Mouse (Mus musculus) liver, embryonic 13.5 days (tissue): ENCODE measurements around the gene Nup210. TPM values are rescaled to one million over a fixed set of nuclear protein-coding genes. Genes with fewer than 3 reads are reported as not detected.

ENCODE experiments used
- ATAC-seq: fragments of 200-750 bp; cut with Nextera tagmentation; 2 replicates; pipeline ENCODE4 v1.8.0; 2017; ENCODE audit warnings: low read depth, mild to moderate bottlenecking, moderate number of reproducible peaks, moderate library complexity
- DNase-seq: peaks from one replicate; pipeline ENCODE4 v3.0.0; 2022
- H3K27ac ChIP-seq: fragments of 300-500 bp; sonication (generic); 2 replicates; pipeline ENCODE4 v1.5.1; 2015; ENCODE audit warnings: moderate library complexity, mild to moderate bottlenecking, inconsistent platforms
- H3K27me3 ChIP-seq: fragments of 300-500 bp; sonication (generic); 2 replicates; pipeline ENCODE4 v1.6.1; 2015; ENCODE audit warnings: mild to moderate bottlenecking, inconsistent platforms
- H3K36me3 ChIP-seq: fragments of 300-500 bp; sonication (generic); 2 replicates; pipeline ENCODE4 v1.6.1; 2015; ENCODE audit warnings: mild to moderate bottlenecking, inconsistent platforms
- H3K4me1 ChIP-seq: fragments of 300-500 bp; sonication (generic); replicated peaks from 2 replicates; pipeline ENCODE4 v1.6.1; 2015; ENCODE audit warnings: inconsistent platforms
- H3K4me2 ChIP-seq: fragments of 300-500 bp; sonication (generic); 2 replicates; pipeline ENCODE4 v1.6.1; 2015; ENCODE audit warnings: inconsistent platforms, mild to moderate bottlenecking, moderate library complexity
- H3K4me3 ChIP-seq: fragments of 300-500 bp; sonication (generic); replicated peaks from 2 replicates; pipeline ENCODE4 v1.5.1; 2015; ENCODE audit warnings: mild to moderate bottlenecking, inconsistent platforms
- H3K9ac ChIP-seq: fragments of 300-500 bp; sonication (generic); 2 replicates; pipeline ENCODE4 v1.6.1; 2015; ENCODE audit warnings: mild to moderate bottlenecking, inconsistent platforms
- H3K9me3 ChIP-seq: fragments of 300-500 bp; sonication (generic); replicated peaks from 2 replicates; pipeline ENCODE4 v1.6.1; 2016; ENCODE audit warnings: inconsistent platforms
- WGBS: fragments of 180-500 bp; shearing (Covaris S2); methylation state at CpG from one replicate; pipeline ENCODE4 v1.1.7; 2015; ENCODE audit not compliant: insufficient replicate concordance; 5-methylcytosine and 5-hydroxymethylcytosine counted together
- polyA plus RNA-seq: library from polyadenylated mRNA; unstranded; fragments of >200 nt; fragmentation: Nextera tagmentation; extraction: Ambion mirVana; gene quantifications from 2 replicates; pipeline ENCODE4 v1.2.1, GENCODE M21; 2015

Nup210 gene
- polyA plus RNA-seq, 1 experiment from 2014 or later: 28.5 TPM

DNA sequence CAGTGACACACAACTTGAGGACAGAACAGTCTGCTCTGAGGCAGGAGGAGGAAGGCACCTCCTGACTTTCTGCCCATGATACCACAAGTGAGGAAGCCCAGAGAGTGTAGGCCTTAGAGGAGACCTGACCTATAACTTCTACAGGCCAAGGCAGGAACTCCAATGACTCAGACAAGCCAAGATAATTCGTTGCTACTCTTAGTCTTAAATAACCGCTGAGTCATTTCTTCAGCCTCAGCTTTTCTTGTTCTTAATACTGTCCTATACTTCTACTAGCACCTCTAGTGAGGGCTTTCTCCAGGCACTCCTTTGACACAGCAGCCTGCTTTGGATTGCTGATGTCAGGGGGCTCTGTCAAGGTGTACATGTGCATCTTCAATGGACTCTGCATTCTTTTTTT, 55.3 kb downstream of the Nup210 start:
- Histone ChIP-seq H3K9ac (no peak overlapping the region), H3K4me2 (no peak overlapping the region), H3K4me3 (no peak overlapping the region), H3K4me1 (no peaks in the 10 kb centered on the region), H3K36me3 (peaks cover 98% of the 10 kb centered on the region), H3K27ac (no peak overlapping the region), H3K9me3 (no peaks in the 10 kb centered on the region), H3K27me3 (no peaks in the 10 kb centered on the region)
- no peak for ATAC-seq
- no peak for DNase-seq
- WGBS: 58% methylated on average over 2 of the region's 2 CpGs

GRCm38 (mm10) chr6:91059711-91060110, 56.9 kb downstream of the Nup210 start:
- ATAC-seq: peak; percentile 44; the same call in 1 of the 2 replicates
- no peaks in the 10 kb centered on the region for H3K4me1 ChIP-seq
- H3K4me2 ChIP-seq: no peak overlapping the region
- peaks cover 98% of the 10 kb centered on the region for H3K36me3 ChIP-seq
- no peaks in the 10 kb centered on the region for H3K9me3 ChIP-seq
- H3K9ac ChIP-seq: no peak overlapping the region
- no peak overlapping the region for H3K27ac ChIP-seq
- H3K27me3 ChIP-seq: no peaks in the 10 kb centered on the region
- peak; percentile 14 for DNase-seq
- 57% methylated on average over 2 of the region's 2 CpGs for WGBS
- H3K4me3 ChIP-seq: no peak overlapping the region

GRCm38 (mm10) chr6:91057989-91058388, 58.6 kb downstream of the Nup210 start:
- H3K4me1 ChIP-seq: no peaks in the 10 kb centered on the region
- DNase-seq: no peak
- peaks cover 98% of the 10 kb centered on the region for H3K36me3 ChIP-seq
- H3K9ac ChIP-seq: no peak overlapping the region
- 85% methylated on average over 2 of the region's 2 CpGs for WGBS
- ATAC-seq: no peak
- H3K27me3 ChIP-seq: no peaks in the 10 kb centered on the region
- H3K4me2 ChIP-seq: no peak overlapping the region
- H3K9me3 ChIP-seq: no peaks in the 10 kb centered on the region
- H3K27ac ChIP-seq: no peak overlapping the region
- no peak overlapping the region for H3K4me3 ChIP-seq

GRCm38 (mm10) chr6:91056348-91056747, 60.3 kb downstream of the Nup210 start:
- no peak overlapping the region for H3K4me2 ChIP-seq
- no peak overlapping the region for H3K9ac ChIP-seq
- peaks cover 100% of the 10 kb centered on the region for H3K36me3 ChIP-seq
- H3K4me1 ChIP-seq: no peaks in the 10 kb centered on the region
- DNase-seq (no peak), ATAC-seq (no peak)
- H3K4me3 ChIP-seq: no peak overlapping the region
- H3K27ac ChIP-seq: no peak overlapping the region
- no peaks in the 10 kb centered on the region for H3K27me3 ChIP-seq
- no peaks in the 10 kb centered on the region for H3K9me3 ChIP-seq

GRCm38 (mm10) chr6:91052572-91052971, 64.1 kb downstream of the Nup210 start:
- DNase-seq (no peak), ATAC-seq (no peak)
- Histone ChIP-seq H3K9ac (no peak overlapping the region), H3K4me2 (no peak overlapping the region), H3K4me1 (no peaks in the 10 kb centered on the region), H3K27ac (no peak overlapping the region), H3K9me3 (no peaks in the 10 kb centered on the region), H3K27me3 (no peaks in the 10 kb centered on the region), H3K4me3 (no peak overlapping the region), H3K36me3 (peaks cover 96% of the 10 kb centered on the region)
- 86% methylated on average over 4 of the region's 4 CpGs for WGBS

DNA sequence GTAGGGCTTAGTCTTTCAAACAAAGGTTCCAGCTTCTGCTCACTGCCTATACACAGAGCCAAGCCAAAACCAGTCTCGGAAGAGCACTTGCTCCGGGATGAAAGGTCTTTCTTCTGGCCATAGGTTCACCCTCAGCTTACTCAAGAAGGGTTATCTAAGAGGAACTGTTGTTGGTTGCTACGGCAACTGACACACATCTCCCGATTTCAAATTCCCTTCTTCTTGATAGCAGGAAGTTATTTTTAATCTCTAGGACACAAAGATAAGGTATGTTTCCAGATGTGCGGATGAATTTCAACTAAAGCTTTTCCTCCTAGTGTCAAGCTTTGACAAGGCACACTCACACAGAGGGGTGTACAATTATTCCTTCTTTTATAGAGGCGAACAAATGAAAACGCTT, 68.6 kb downstream of the Nup210 start:
- peaks cover 96% of the 10 kb centered on the region for H3K36me3 ChIP-seq
- ATAC-seq: no peak
- no peak for DNase-seq

DNA sequence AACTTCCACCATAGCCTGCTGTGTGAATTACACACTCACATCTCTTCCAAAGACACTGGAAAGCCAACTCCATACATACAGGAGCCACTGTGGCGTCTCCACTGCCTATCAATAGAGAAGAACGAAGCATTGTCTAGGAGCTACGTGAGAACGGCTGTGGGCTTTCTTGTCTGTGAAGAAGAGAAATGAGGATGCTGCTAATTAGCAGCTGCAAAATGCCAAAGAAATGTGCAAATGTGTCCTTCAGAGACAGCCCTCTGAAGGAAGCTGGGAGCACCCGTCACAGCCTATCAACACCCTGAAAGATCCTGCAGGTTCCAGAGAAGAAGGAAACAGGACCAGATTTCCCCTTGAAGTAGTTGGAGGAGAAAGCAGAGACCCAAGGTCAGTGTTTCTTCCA, 69.2 kb downstream of the Nup210 start:
- Histone ChIP-seq H3K4me2 (no peak overlapping the region), H3K36me3 (peaks cover 96% of the 10 kb centered on the region), H3K4me1 (no peaks in the 10 kb centered on the region), H3K9ac (no peak overlapping the region), H3K27ac (no peak overlapping the region), H3K4me3 (no peak overlapping the region), H3K27me3 (no peaks in the 10 kb centered on the region), H3K9me3 (no peaks in the 10 kb centered on the region)
- DNase-seq (no peak), ATAC-seq (no peak)
- WGBS: 91% methylated on average over 5 of the region's 5 CpGs

More for the DNA sequence above, 68.6 kb downstream of the Nup210 start:
- no peaks in the 10 kb centered on the region for H3K4me1 ChIP-seq
- H3K9me3 ChIP-seq: no peaks in the 10 kb centered on the region
- H3K27me3 ChIP-seq: no peaks in the 10 kb centered on the region
- 62% methylated on average over 7 of the region's 7 CpGs for WGBS
- H3K4me2 ChIP-seq: no peak overlapping the region
- no peak overlapping the region for H3K4me3 ChIP-seq
- no peak overlapping the region for H3K9ac ChIP-seq
- H3K27ac ChIP-seq: no peak overlapping the region

- no peak overlapping the region for H3K27ac ChIP-seq
- DNase-seq (no peak), ATAC-seq (no peak)
- no peaks in the 10 kb centered on the region for H3K4me1 ChIP-seq
- no peak overlapping the region for H3K4me3 ChIP-seq
- H3K4me2 ChIP-seq: no peak overlapping the region
- no peaks in the 10 kb centered on the region for H3K27me3 ChIP-seq
- H3K9ac ChIP-seq: no peak overlapping the region
- peaks cover 97% of the 10 kb centered on the region for H3K36me3 ChIP-seq
- 88% methylated on average over 5 of the region's 5 CpGs for whole genome bisulfite sequencing
- no peaks in the 10 kb centered on the region for H3K9me3 ChIP-seq
Measured at GRCm38 (mm10) chr6:91046184-91046583, 70.4 kb downstream of the Nup210 start.

DNA sequence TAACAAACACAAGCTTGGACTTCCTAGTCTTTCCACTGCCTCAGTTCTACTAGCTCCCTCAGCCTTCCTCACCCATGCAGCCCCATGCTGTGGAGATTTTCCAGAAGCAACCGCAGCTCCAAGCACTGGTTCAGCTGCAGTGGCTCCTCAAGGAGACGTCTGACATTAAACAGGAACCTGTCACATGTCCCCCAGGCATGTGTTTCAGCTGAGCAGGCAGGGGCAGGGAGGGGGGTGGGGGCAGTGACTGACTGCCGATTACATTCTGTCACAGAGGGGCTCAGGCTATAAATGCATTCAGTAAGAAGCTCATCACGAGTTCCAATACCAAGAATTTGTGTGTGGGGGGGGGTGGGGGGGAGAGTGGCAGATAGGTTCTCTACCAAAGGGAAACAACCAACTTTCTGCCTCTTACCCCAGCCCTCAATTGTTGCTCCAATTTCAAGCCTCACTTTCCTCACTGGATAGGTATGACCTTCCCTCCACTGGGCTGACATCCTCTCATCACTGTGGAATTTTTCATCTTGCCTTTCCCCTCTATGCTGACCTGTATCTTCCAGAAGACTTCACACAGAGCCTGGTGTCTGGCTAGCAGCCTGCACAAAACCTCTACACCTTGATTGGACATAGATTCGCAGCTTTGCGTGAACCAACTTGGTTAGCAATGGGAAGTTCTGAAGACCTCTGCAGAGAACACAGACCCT, 71.8 kb downstream of the Nup210 start:
- Histone ChIP-seq H3K4me3 (no peak overlapping the region), H3K9ac (no peak overlapping the region)
- no peak for ATAC-seq

GRCm38 (mm10) chr6:91041287-91041686, 75.3 kb downstream of the Nup210 start:
- Histone ChIP-seq H3K36me3 (peaks cover 100% of the 10 kb centered on the region), H3K9ac (no peak overlapping the region), H3K27ac (no peak overlapping the region), H3K27me3 (no peaks in the 10 kb centered on the region), H3K4me3 (no peak overlapping the region), H3K4me2 (no peak overlapping the region), H3K9me3 (no peaks in the 10 kb centered on the region), H3K4me1 (no peaks in the 10 kb centered on the region)
- 82% methylated on average over 5 of the region's 5 CpGs for WGBS
- ATAC-seq: no peak
- DNase-seq: no peak

More for the DNA sequence above, 71.8 kb downstream of the Nup210 start:
- H3K4me2 ChIP-seq: no peak overlapping the region
- no peaks in the 10 kb centered on the region for H3K4me1 ChIP-seq
- H3K27ac ChIP-seq: no peak overlapping the region
- no peak for DNase-seq
- H3K27me3 ChIP-seq: no peaks in the 10 kb centered on the region
- 69% methylated on average over 6 of the region's 6 CpGs for WGBS
- no peaks in the 10 kb centered on the region for H3K9me3 ChIP-seq
- H3K36me3 ChIP-seq: peaks cover 100% of the 10 kb centered on the region

DNA sequence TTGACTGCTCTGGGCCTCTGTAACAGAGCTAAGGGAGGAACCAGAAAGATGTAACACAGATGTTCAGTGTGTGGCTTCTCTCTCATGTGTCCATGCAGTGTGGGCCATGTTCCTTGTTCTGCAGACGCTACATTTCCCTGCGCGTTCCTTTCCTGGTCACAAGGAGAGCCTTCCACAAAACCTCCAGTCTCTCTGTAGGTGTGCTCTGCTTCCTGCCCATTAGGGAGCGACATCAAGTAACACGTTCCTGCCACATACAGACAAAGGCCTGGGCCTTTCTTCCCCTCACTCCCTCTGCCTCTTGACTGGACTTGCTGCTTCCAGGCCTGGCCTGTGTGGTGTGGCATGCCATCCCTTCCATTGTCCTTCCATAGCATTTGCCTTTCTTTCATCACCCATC, 88.4 kb downstream of the Nup210 start:
- H3K36me3 ChIP-seq: peaks cover 98% of the 10 kb centered on the region
- H3K9me3 ChIP-seq: no peaks in the 10 kb centered on the region
- no peak overlapping the region for H3K27ac ChIP-seq
- ATAC-seq: no peak
- no peaks in the 10 kb centered on the region for H3K27me3 ChIP-seq
- 88% methylated on average over 5 of the region's 5 CpGs for WGBS
- no peak for DNase-seq
- no peaks in the 10 kb centered on the region for H3K4me1 ChIP-seq
- no peak overlapping the region for H3K4me2 ChIP-seq
- no peak overlapping the region for H3K4me3 ChIP-seq
- H3K9ac ChIP-seq: no peak overlapping the region

DNA sequence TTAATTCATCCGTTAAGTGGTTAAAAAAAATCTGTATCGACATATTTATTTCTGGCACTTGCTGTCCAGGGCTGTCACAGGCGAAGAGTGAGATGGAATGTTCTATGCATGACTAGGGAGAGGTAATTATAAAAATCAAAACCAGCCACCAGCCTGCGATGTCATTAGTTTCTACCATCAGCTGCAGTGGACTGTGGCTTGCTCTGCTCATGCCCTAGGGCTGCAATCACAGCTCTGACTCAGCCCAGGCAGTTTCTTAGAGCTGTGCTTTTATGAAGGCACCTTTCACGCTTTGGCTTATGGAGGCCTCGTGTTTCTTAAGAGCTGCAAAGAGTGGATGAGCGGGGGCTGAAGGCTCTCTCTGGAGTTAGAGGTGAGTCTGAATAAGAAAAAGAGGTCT, 95.8 kb downstream of the Nup210 start:
- H3K27ac ChIP-seq: no peak overlapping the region
- no peaks in the 10 kb centered on the region for H3K9me3 ChIP-seq
- H3K27me3 ChIP-seq: no peaks in the 10 kb centered on the region
- no peak overlapping the region for H3K9ac ChIP-seq
- no peak overlapping the region for H3K4me3 ChIP-seq
- no peak for ATAC-seq
- no peak for DNase-seq
- peaks cover 92% of the 10 kb centered on the region for H3K36me3 ChIP-seq
- H3K4me2 ChIP-seq: no peak overlapping the region
- H3K4me1 ChIP-seq: no peaks in the 10 kb centered on the region
- WGBS: 89% methylated on average over 7 of the region's 7 CpGs
